Mouse (Mus musculus) spleen, adult 2 months (tissue): ENCODE measurements around the gene Rft1.

Experiments
- CTCF ChIP-seq: fragments of 200-500 bp; IDR thresholded peaks from 2 replicates; pipeline ENCODE4 v1.5.1; 2011; ENCODE audit warnings: mild to moderate bottlenecking, inconsistent platforms; ENCODE audit not compliant: insufficient read depth, insufficient read length, insufficient replicate concordance; ENCODE audit errors: extremely low read depth
- POLR2A ChIP-seq: fragments of 200-500 bp; IDR thresholded peaks from 2 replicates; pipeline ENCODE4 v1.6.1; 2011; ENCODE audit warnings: low read depth, low read length, inconsistent platforms

DNA sequence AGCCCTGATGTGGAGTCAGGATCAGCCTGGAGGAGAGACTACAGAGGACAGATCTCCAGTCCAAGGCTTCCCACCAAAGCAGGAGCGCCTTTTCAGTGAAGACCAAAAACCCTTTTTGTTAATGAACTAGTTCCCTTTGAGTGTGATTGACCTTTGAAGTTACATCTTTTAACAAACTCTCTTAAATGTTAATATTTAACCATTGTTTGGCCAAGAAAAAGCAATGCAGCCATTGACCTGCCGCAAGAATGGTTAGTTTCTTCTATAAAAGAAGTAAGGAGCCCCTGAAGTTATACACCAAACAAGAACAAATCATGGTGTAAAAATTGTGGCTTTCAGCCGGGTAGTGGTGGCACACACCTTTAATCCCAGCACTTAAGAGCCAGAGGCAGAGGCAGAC is 36.5 kb downstream of the Rft1 start:
- TF ChIP-seq CTCF (no peak), POLR2A (no peak)
